Mouse (Mus musculus): Measurements from ENCODE around the gene Letm1. TPM values are rescaled to one million over a fixed set of nuclear protein-coding genes. Genes with fewer than 3 reads are reported as not detected.

Letm1 gene
- total RNA-seq, 2 experiments from 2014 or later: 98.7 to 102 TPM

DNA sequence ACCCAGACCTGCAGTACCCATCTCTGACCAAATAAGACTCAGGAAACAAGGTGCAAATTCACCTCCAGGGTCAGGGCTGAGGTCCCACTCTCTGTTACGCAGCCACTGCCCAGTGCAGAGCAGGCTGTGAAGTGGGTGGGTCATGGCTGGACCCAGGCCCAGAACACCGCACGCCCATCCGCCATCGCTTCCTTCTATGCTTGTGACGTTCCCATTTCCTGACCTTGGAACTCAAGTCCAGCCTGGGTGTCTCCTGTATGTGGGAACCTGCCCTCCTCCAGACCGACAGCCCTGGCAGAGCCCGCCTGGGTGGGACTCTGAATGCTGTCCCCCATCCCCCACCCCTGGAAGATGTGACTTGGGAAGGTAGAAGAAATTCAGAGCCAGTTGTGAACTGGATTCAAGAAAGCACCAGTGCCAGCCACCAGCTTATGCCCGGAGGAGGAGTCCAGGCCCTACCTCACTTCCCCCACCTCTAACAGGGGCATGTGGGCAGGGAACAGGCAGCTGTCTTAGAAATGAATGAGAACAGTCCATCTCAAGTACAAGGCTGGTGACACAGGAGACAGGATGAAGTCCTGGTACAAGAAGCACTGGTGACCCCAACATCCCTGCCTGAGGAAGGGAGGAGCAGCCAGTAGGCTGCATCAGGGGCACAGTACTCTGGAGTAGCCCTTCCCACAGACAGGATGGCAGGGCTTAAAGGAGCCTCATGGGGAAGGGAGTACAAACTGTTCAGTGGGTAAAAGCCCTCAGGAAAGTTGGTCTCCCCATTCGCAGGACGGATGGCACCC, 92.6 kb downstream of the Letm1 start:
- no peak for DNase-seq (ENCODE audit: low spot score in 2 of 2)
- intact Hi-C loops (cut with DNase I): loop anchor here (5.0 kb wide), 1 partner anchor 37 kb away; no protein-coding TSS in a partner anchor

Other genes with a start within 250 kb of the Letm1 start
- 10 to 100 TPM; 23.0 to 27.6 TPM for gene Fam53a, start 153.2 kb downstream of the Letm1 start, total RNA-seq (2021)
- under 1 TPM; 0.80 to 0.98 TPM for gene Gm9903, start 152.9 kb downstream of the Letm1 start, total RNA-seq (2021)
- 10 to 100 TPM; 23.3 to 23.6 TPM for gene Slbp, start 130.2 kb downstream of the Letm1 start, total RNA-seq (2021)
- 1 to 10 TPM; 5.5 to 5.9 TPM for gene Tacc3, start 124.7 kb downstream of the Letm1 start, total RNA-seq (2021)
- gene Tmem129, start 124.4 kb downstream of the Letm1 start, total RNA-seq (2021): 10 to 100 TPM; 25.6 to 27.6 TPM
- 100 to 1,000 TPM; 108 to 126 TPM for gene Fgfr3, start 61.1 kb downstream of the Letm1 start, total RNA-seq (2021)
- gene Nsd2, start 37.9 kb upstream of the Letm1 start, total RNA-seq (2021): 100 to 1,000 TPM; 144 to 147 TPM
- 10 to 100 TPM; 18.8 to 19.8 TPM for gene Nelfa, start 153.6 kb upstream of the Letm1 start, total RNA-seq (2021)
- 10 to 100 TPM; 83.0 to 93.1 TPM for gene Gm1673, start 200.6 kb upstream of the Letm1 start, total RNA-seq (2021)
- gene Nat8l, start 213.2 kb upstream of the Letm1 start, total RNA-seq (2021): 100 to 1,000 TPM; 180 to 191 TPM